Mouse (Mus musculus): ENCODE measurements around the gene Prn. TPM values are rescaled to one million over a fixed set of nuclear protein-coding genes. Genes with fewer than 3 reads are reported as not detected.

Gene Prn
- total RNA-seq, 2 experiments from 2014 or later: 0.11 TPM; not detected in 1

DNA sequence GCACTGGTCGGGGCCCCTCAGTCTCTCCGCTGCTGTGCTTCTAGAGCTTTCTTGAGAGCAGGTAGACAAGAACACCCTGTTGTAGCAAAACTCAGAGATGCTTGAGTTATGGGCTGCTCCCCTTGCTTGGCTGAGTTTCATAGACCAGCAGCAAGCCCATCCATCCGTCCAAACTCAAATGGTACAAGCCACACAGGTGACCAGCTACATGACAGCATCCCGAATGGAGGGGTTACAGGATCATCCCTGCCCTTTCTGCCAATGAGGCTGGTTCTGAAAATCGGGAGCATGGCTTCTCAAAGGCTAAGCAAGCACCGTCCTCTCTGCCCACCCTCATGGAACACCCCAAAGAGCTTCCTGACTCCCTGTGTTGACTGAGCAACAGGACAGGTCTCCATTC lies 85.2 kb downstream of the Prn start:
- intact Hi-C loops (cut with DNase I): no loop called here
- TF ChIP-seq CTCF (IDR thresholded peaks at IDR 0.05): no peak
- H3K27ac ChIP-seq: no peak overlapping the region
- no peak overlapping the region for H3K4me3 ChIP-seq
- no peak for DNase-seq

DNA sequence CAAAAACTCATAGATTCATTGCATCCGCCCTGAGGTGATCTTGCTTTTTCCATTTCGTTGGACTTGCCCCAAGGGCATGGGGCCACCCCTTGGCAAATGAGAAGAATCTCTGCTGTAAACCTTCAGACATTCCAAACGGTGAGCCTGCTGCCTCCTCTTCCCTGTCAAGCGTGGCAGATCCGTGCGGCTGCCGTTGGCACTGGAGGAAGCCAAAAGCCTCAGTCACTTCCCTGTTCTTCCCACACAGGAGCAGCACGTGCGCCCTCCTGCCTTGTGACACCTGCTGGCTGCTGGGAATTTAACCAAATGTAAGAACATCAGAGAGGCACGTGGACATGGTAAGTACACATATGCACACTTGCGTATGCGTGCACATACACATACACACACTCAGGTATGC lies 86.0 kb downstream of the Prn start:
- Histone ChIP-seq H3K27ac (no peak overlapping the region), H3K4me3 (no peak overlapping the region)
- intact Hi-C loops (cut with DNase I): no loop called here
- no peak for TF ChIP-seq CTCF (IDR thresholded peaks at IDR 0.05)
- DNase-seq: no peak

DNA sequence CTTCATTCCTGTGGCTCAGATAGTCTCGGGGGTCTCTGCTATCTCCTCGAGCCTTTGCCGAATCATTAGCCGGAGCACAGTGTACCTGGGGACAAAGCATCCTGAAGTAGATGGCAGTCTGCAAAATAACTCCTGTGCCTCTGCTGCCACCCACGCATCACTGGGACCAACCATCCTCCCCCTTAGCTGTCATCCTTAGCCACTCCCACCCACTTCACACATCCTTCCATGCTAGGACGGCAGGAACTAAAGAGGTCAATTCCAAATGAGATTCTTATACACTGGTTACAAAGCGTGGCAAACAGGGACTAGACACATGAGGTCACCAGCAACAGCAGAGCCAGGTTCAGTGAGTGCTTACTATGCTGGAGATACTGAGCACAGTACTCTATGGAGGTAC lies 86.6 kb downstream of the Prn start:
- no peak for DNase-seq
- H3K27ac ChIP-seq: no peak overlapping the region
- no peak overlapping the region for H3K4me3 ChIP-seq
- intact Hi-C loops (cut with DNase I): no loop called here
- no peak for TF ChIP-seq CTCF (IDR thresholded peaks at IDR 0.05)

DNA sequence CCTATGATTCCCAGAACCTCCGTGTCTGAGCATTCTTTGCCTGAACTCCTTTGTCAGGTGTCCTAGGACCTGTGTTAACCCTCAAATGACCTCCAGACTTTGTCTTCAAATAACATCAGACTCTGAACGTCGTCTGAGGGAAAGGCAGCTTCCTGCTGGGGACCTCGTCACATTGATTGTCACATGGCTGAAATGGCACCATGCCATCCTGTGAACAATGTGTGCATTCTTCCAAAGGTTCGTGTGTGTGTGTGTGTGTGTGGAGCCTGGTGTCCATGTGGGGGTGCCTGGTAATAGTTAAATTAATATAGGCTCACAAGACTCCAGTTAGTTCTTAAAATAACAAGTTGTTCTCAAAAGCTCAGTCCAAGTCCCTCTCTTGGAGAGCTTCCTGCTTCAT lies 87.6 kb downstream of the Prn start:
- no peak for DNase-seq
- no peak for TF ChIP-seq CTCF (IDR thresholded peaks at IDR 0.05)
- no peak overlapping the region for H3K4me3 ChIP-seq
- H3K27ac ChIP-seq: no peak overlapping the region
- intact Hi-C loops (cut with DNase I): no loop called here

DNA sequence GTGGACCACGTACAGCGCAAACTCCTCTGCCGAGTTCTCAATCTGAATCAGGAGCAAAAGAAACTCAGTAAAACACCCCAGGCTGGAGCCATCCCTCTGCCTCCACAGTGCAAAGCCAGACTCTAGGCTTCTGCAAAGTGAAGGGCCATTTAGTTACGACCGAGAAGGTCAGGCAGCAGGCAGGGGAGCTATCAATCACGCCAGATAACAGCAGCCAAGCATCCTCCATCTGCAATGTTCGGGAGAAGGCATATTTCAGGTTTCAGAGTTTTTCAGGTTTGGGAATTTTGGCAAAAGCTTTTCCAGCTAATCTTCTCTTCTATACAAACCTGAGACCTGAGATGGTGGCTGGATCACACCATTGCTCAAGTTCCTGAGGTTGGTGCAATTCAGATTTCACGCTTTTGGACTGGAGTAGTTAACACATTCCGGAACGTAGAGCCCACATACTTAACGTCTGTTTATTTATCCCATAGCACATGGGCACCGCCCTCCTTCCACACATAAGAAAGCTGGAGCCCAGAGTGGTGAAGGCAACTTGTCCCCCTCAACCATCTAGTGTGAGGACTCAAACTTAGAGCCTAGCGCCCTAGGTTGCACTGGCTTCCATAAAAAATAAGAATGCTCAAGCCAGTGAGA lies 92.1 kb downstream of the Prn start:
- TF ChIP-seq CTCF (IDR thresholded peaks at IDR 0.05): no peak
- DNase-seq: no peak
- intact Hi-C loops (cut with DNase I): no loop called here
- no peak overlapping the region for H3K4me3 ChIP-seq
- no peak overlapping the region for H3K27ac ChIP-seq

DNA sequence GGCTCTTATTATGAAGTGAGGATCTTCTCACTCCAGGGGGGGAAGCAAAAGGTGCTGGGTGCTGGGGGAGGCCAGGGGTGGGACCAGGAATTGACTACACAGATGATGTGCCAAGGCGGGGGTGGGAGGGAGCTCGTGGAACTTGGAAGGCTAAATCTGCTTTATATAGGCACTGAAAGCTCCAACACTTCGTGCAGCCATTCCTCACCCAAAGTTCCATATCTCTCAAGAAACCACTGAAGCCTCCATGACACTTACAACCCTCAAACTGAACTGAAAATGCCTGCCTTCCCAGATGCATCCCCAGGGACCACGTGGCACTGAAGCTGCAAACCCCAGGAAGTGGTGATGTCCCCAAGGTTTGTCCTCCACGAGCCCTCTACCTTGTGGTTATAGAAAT lies 94.2 kb downstream of the Prn start:
- no peak for TF ChIP-seq CTCF (IDR thresholded peaks at IDR 0.05)
- no peak for DNase-seq
- Histone ChIP-seq H3K4me3 (no peak overlapping the region), H3K27ac (peak overlapping the region; percentile 77; the same call in 1 of the 2 replicates)
- intact Hi-C loops (cut with DNase I): no loop called here

DNA sequence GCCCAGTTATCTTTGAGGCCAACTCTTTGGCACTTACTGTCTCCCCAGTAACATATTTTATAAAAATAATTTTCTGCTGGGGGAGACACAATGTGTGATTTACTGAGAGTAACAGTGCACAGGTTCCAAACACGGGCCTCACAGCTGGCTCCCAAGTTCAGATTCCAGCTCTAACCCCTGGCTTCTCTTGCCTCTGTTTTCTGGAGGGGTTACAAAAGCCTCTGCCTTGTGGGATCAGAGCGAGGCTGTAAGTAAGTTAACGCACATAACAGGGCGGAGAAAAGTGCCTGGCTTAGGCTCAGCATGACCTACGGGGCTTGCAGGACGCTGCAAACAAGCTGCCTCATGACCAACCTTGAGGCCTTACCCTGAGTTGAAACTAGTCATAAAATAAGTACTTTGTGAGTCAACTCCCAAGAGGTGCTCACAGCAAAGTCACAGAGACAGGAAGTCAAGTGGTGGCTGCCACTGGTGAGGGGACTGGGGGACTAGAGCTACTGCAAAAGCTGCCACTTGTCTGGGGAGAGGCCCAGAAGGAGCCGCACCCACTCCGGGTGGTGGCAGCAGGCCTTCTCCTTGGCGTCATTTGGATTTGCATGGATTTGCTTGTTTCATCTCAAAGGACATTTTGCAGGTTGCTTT lies 94.9 kb downstream of the Prn start:
- DNase-seq: no peak

DNA sequence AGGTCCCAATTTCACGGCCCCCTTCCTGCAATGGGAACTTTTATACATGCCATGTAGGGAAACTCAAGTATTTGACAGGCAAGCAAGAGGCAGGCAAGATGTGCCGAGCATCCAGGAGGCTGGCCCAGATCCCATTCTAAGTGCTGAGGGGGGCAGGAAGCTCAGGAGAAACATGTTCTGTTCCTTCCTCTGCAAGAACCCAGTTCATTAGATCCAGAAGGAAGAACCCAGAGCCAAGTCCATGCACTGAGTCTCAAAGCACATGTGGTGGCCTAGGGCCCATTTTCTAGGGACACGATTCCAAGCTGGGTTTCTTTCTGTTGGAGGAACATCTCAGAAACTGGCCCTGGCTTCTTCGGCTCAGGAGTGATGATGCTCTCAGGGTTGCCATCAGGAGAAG lies 95.7 kb downstream of the Prn start:
- TF ChIP-seq CTCF (IDR thresholded peaks at IDR 0.05): no peak
- DNase-seq: peak; percentile 46
- H3K27ac ChIP-seq: peak overlapping the region; percentile 77
- H3K4me3 ChIP-seq: no peak overlapping the region
- intact Hi-C loops (cut with DNase I): no loop called here

More for the DNA sequence above, 94.9 kb downstream of the Prn start:
- TF ChIP-seq CTCF (IDR thresholded peaks at IDR 0.05): no peak
- H3K4me3 ChIP-seq: no peak overlapping the region
- H3K27ac ChIP-seq: peak overlapping the region; percentile 77
- intact Hi-C loops (cut with DNase I): no loop called here

Other genes with a start within 250 kb of the Prn start
- gene Erv3, start 50.2 kb upstream of the Prn start, total RNA-seq (2021): not detected
- gene Prnp, start within 50 bp of the Prn start, total RNA-seq (2021): 10 to 100 TPM; 79.9 to 89.5 TPM
- gene Prnd, start 40.9 kb downstream of the Prn start, total RNA-seq (2021): under 1 TPM; 0.08 to 0.15 TPM
- 1 to 10 TPM; 3.5 to 6.8 TPM for gene Rassf2, start 120.3 kb downstream of the Prn start, total RNA-seq (2021)
- gene Slc23a2, start 235.2 kb downstream of the Prn start, total RNA-seq (2021): 10 to 100 TPM in 1 of 2 experiments, 1 to 10 TPM in 1; 7.7 to 10.8 TPM

Measured in gastrocnemius, adult 2 months (tissue).